Mouse (Mus musculus) MEL (cell line): ENCODE measurements around the gene Usp29. TPM values are rescaled to one million over a fixed set of nuclear protein-coding genes. Genes with fewer than 3 reads are reported as not detected.

Source experiments
- DNase-seq: peaks from one replicate; pipeline ENCODE4 v3.0.0; 2011; ENCODE audit warnings: low read depth, low spot score
- H3K27ac ChIP-seq: 2 replicates; pipeline ENCODE4 v1.5.1; 2012; ENCODE audit warnings: low read depth, mild to moderate bottlenecking, control low read depth, low read length, moderate library complexity; ENCODE audit not compliant: control insufficient read depth
- H3K27me3 ChIP-seq, 2 experiments: fragments of 150-350 bp in 1 of 2; sonication (generic) in 1 of 2; 2 replicates each; pipeline ENCODE4 v1.6.1; 2012; ENCODE audit warnings: low read length in 2 of 2, mild to moderate bottlenecking in 2 of 2, improper control_type of control experiment in 1 of 2, moderate library complexity in 1 of 2; ENCODE audit not compliant: insufficient read depth in 2 of 2, control insufficient read depth in 1 of 2
- H3K36me3 ChIP-seq, 2 experiments: 2 replicates each; pipeline ENCODE4 v1.6.1; 2012 to 2014; ENCODE audit warnings: low read length in 2 of 2, improper control_type of control experiment in 1 of 2, inconsistent platforms in 1 of 2, mild to moderate bottlenecking in 1 of 2; ENCODE audit not compliant: insufficient read depth in 2 of 2, control insufficient read depth in 1 of 2
- H3K4me1 ChIP-seq, 2 experiments: fragments of 150-350 bp in 1 of 2; sonication (generic) in 1 of 2; 2 replicates each; pipeline ENCODE4 v1.6.1; 2012; ENCODE audit warnings: low read length in 2 of 2, improper control_type of control experiment in 1 of 2, mild to moderate bottlenecking in 1 of 2; ENCODE audit not compliant: insufficient read depth in 2 of 2, control insufficient read depth in 1 of 2
- H3K4me3 ChIP-seq, 2 experiments: fragments of 150-350 bp in 1 of 2; sonication (generic) in 1 of 2; 2 replicates each; pipeline ENCODE4 v1.5.1; 2012; ENCODE audit warnings: low read depth in 2 of 2, low read length in 2 of 2, mild to moderate bottlenecking in 2 of 2, moderate library complexity in 2 of 2, control low read depth in 1 of 2, improper control_type of control experiment in 1 of 2; ENCODE audit not compliant: control insufficient read depth in 1 of 2, insufficient read depth in 1 of 2
- H3K79me2 ChIP-seq: 2 replicates; pipeline ENCODE4 v1.6.1; 2012; ENCODE audit warnings: mild to moderate bottlenecking, low read length, moderate library complexity; ENCODE audit not compliant: control insufficient read depth, poor library complexity, insufficient read depth
- H3K9ac ChIP-seq: 2 replicates; pipeline ENCODE4 v1.6.1; 2012; ENCODE audit warnings: low read depth, mild to moderate bottlenecking, control low read depth, low read length, moderate library complexity; ENCODE audit not compliant: control insufficient read depth, poor library complexity, severe bottlenecking
- H3K9me3 ChIP-seq: fragments of 150-350 bp; sonication (generic); replicated peaks from 2 replicates; pipeline ENCODE4 v1.6.1; 2012; ENCODE audit warnings: mild to moderate bottlenecking, low read length, improper control_type of control experiment, moderate library complexity; ENCODE audit not compliant: insufficient read depth
- BHLHE40 ChIP-seq: IDR thresholded peaks from 2 replicates; pipeline ENCODE4 v1.6.1; 2012; ENCODE audit warnings: low read depth, mild to moderate bottlenecking, inconsistent platforms, low read length, improper control_type of control experiment, borderline replicate concordance
- CHD1 ChIP-seq: IDR thresholded peaks from 2 replicates; pipeline ENCODE4 v1.6.1; 2012; ENCODE audit warnings: low read depth, mild to moderate bottlenecking, inconsistent platforms, low read length, improper control_type of control experiment
- CHD2 ChIP-seq: IDR thresholded peaks from 2 replicates; pipeline ENCODE4 v1.6.1; 2011; ENCODE audit warnings: low read length, improper control_type of control experiment
- CTCF ChIP-seq, 3 experiments: IDR thresholded peaks in 2 of 3; conservative IDR thresholded peaks in 1 of 3; 2 replicates each; pipeline ENCODE4 v1.5.1; 2011 to 2012; ENCODE audit warnings: low read length in 3 of 3, low read depth in 2 of 3, mild to moderate bottlenecking in 2 of 3, improper control_type of control experiment in 1 of 3, inconsistent platforms in 1 of 3, mixed read lengths in 1 of 3, moderate library complexity in 1 of 3; ENCODE audit not compliant: control insufficient read depth in 1 of 3, insufficient read depth in 1 of 3, poor library complexity in 1 of 3, severe bottlenecking in 1 of 3
- E2F4 ChIP-seq: IDR thresholded peaks from 2 replicates; pipeline ENCODE4 v1.6.1; 2011; ENCODE audit warnings: low read depth, low read length, improper control_type of control experiment, borderline replicate concordance
- ELF1 ChIP-seq: IDR thresholded peaks from 2 replicates; pipeline ENCODE4 v1.6.1; 2014; ENCODE audit warnings: low read depth, mild to moderate bottlenecking, inconsistent platforms, low read length, improper control_type of control experiment, moderate library complexity
- ETS1 ChIP-seq: IDR thresholded peaks from 2 replicates; pipeline ENCODE4 v1.6.1; 2012; ENCODE audit warnings: low read depth, mild to moderate bottlenecking, inconsistent platforms, low read length, improper control_type of control experiment, moderate library complexity
- GABPA ChIP-seq: IDR thresholded peaks from 2 replicates; pipeline ENCODE4 v1.6.1; 2012; ENCODE audit warnings: low read depth, mild to moderate bottlenecking, inconsistent platforms, low read length, improper control_type of control experiment, moderate library complexity
- GATA1 ChIP-seq: IDR thresholded peaks from 2 replicates; pipeline ENCODE4 v1.6.1; 2011; ENCODE audit warnings: low read depth, low read length, improper control_type of control experiment
- KAT2A ChIP-seq: conservative IDR thresholded peaks from 2 replicates; pipeline ENCODE4 v1.6.1; 2012; ENCODE audit warnings: low read depth, low read length, improper control_type of control experiment, inconsistent platforms
- MAX ChIP-seq: IDR thresholded peaks from 2 replicates; pipeline ENCODE4 v1.6.1; 2011; ENCODE audit warnings: low read length, improper control_type of control experiment
- MAZ ChIP-seq: IDR thresholded peaks from 2 replicates; pipeline ENCODE4 v1.6.1; 2012; ENCODE audit warnings: low read depth, mild to moderate bottlenecking, inconsistent platforms, low read length, improper control_type of control experiment
- MEF2A ChIP-seq: IDR thresholded peaks from 2 replicates; pipeline ENCODE4 v1.6.1; 2014; ENCODE audit warnings: low read depth, mild to moderate bottlenecking, inconsistent platforms, low read length, improper control_type of control experiment; ENCODE audit not compliant: poor library complexity, insufficient replicate concordance, severe bottlenecking; ENCODE audit errors: extremely low read depth
- MYC ChIP-seq: IDR thresholded peaks from 2 replicates; pipeline ENCODE4 v1.6.1; 2011; ENCODE audit warnings: low read depth, mild to moderate bottlenecking, low read length, improper control_type of control experiment, moderate library complexity
- NELFE ChIP-seq: IDR thresholded peaks from 2 replicates; pipeline ENCODE4 v1.6.1; 2011; ENCODE audit warnings: low read depth, low read length, improper control_type of control experiment
- NRF1 ChIP-seq: IDR thresholded peaks from 2 replicates; pipeline ENCODE4 v1.6.1; 2014; ENCODE audit warnings: low read depth, mild to moderate bottlenecking, inconsistent platforms, low read length, improper control_type of control experiment, moderate library complexity; ENCODE audit not compliant: poor library complexity, insufficient read depth, severe bottlenecking
- POLR2A ChIP-seq, 2 experiments: IDR thresholded peaks; 2 replicates each; pipeline ENCODE4 v1.6.1; 2011 to 2012; ENCODE audit warnings: low read length in 2 of 2, mild to moderate bottlenecking in 2 of 2, control low read depth in 1 of 2, improper control_type of control experiment in 1 of 2, low read depth in 1 of 2, moderate library complexity in 1 of 2; ENCODE audit not compliant: control insufficient read depth in 1 of 2, insufficient read depth in 1 of 2, poor library complexity in 1 of 2
- RAD21 ChIP-seq: IDR thresholded peaks from 2 replicates; pipeline ENCODE4 v1.6.1; 2011; ENCODE audit warnings: mild to moderate bottlenecking, low read depth, low read length, improper control_type of control experiment
- RCOR1 ChIP-seq: IDR thresholded peaks from 2 replicates; pipeline ENCODE4 v1.6.1; 2012; ENCODE audit warnings: low read depth, mild to moderate bottlenecking, inconsistent platforms, low read length, improper control_type of control experiment
- SIN3A ChIP-seq: IDR thresholded peaks from 2 replicates; pipeline ENCODE4 v1.6.1; 2012; ENCODE audit warnings: low read length, improper control_type of control experiment, inconsistent platforms
- SMC3 ChIP-seq: IDR thresholded peaks from 2 replicates; pipeline ENCODE4 v1.6.1; 2011; ENCODE audit warnings: low read depth, low read length, improper control_type of control experiment
- TBP ChIP-seq: IDR thresholded peaks from 2 replicates; pipeline ENCODE4 v1.8.0; 2011; ENCODE audit warnings: low read depth, low read length, improper control_type of control experiment
- UBTF ChIP-seq: IDR thresholded peaks from 2 replicates; pipeline ENCODE4 v1.6.1; 2012; ENCODE audit warnings: low read depth, mild to moderate bottlenecking, inconsistent platforms, low read length, improper control_type of control experiment, moderate library complexity, borderline replicate concordance; ENCODE audit not compliant: insufficient read depth
- USF1 ChIP-seq: IDR thresholded peaks from 2 replicates; pipeline ENCODE4 v1.6.1; 2014; ENCODE audit warnings: low read depth, mild to moderate bottlenecking, inconsistent platforms, low read length, improper control_type of control experiment, moderate library complexity
- USF2 ChIP-seq, 2 experiments: IDR thresholded peaks; 2 replicates each; pipeline ENCODE4 v1.6.1; 2011 to 2012; ENCODE audit warnings: improper control_type of control experiment in 2 of 2, low read length in 2 of 2, borderline replicate concordance in 1 of 2, inconsistent platforms in 1 of 2, low read depth in 1 of 2, mild to moderate bottlenecking in 1 of 2; ENCODE audit not compliant: insufficient read depth in 1 of 2
- ZKSCAN1 ChIP-seq: IDR thresholded peaks from 2 replicates; pipeline ENCODE4 v1.6.1; 2012; ENCODE audit warnings: low read depth, mild to moderate bottlenecking, inconsistent platforms, low read length, improper control_type of control experiment, moderate library complexity
- polyA plus RNA-seq, 2 experiments: library from polyadenylated mRNA; stranded (reverse) in 1 of 2; unstranded in 1 of 2; fragments of >175 nt in 1 of 2; fragments of >200 nt in 1 of 2; gene quantifications; 2 replicates each; pipeline versions ENCODE4 v1.2.1 to v1.2.4; 2012; ENCODE audit warnings: low replicate concordance in 2 of 2, low read depth in 1 of 2; ENCODE audit not compliant: insufficient read length in 2 of 2, insufficient read depth in 1 of 2, missing spikeins in 1 of 2
- total RNA-seq: library from RNA; depleted of rRNA; stranded (reverse); fragments of 300-350 nt; gene quantifications from 2 replicates; pipeline ENCODE4 v1.2.3, GENCODE M21; 2012

The Usp29 gene
- total and polyA plus RNA-seq, 3 experiments = not detected

DNA sequence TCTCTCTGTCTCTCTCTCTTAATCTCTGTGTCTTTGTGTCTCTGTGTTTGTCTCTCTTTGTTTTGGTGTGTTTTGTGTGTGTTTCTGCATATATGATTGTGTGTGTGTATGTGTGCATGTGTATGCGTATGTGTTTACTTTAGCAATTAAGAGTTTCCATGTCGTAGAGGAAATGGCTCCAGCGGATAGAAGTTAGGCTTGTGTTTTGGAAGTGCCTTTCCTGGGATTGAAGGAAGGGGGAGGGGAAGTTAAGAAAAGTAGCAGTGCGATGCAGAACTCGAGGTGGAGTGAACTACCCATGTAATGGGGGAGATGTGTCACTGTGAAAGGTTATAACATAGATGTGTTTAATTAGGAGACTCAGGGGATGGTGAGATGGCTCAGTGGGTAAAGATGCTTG is 48.8 kb downstream of the Usp29 start:
- Histone ChIP-seq H3K27me3 (no peaks in the 10 kb centered on the region), H3K9ac (no peak overlapping the region), H3K4me3 (no peak overlapping the region)
- TF ChIP-seq USF1 (no peak), CTCF (IDR thresholded peaks at IDR 0.05 in 2 of 3, conservative IDR thresholded peaks at IDR 0.05 in 1 of 3; ENCODE audit: control insufficient read depth in 1 of 3, insufficient read depth in 1 of 3, low read depth in 2 of 3, low read length in 3 of 3, poor library complexity in 1 of 3, severe bottlenecking in 1 of 3) (no peak), BHLHE40 (no peak), KAT2A (no peak), POLR2A (IDR thresholded peaks at IDR 0.05; ENCODE audit: control insufficient read depth in 1 of 2, insufficient read depth in 1 of 2, low read depth in 1 of 2, low read length in 2 of 2, poor library complexity in 1 of 2) (no peak), RAD21 (no peak), RCOR1 (no peak), CHD2 (no peak), ELF1 (no peak), NRF1 (no peak), CHD1 (no peak), NELFE (no peak), ZKSCAN1 (no peak), E2F4 (no peak), MAZ (no peak)
- TF ChIP-seq, all 39 proteins: peak for 0
- H3K27ac ChIP-seq = no peak overlapping the region
- H3K36me3 ChIP-seq = no peaks in the 10 kb centered on the region
- no peak for DNase-seq
- H3K79me2 ChIP-seq = no peaks in the 10 kb centered on the region
- no peaks in the 10 kb centered on the region for H3K4me1 ChIP-seq
- H3K9me3 ChIP-seq = no peaks in the 10 kb centered on the region

- H3K9ac ChIP-seq = no peak overlapping the region
- DNase-seq = no peak
- no peaks in the 10 kb centered on the region for H3K36me3 ChIP-seq
- no peaks in the 10 kb centered on the region for H3K27me3 ChIP-seq
- H3K4me1 ChIP-seq = no peaks in the 10 kb centered on the region
- no peak overlapping the region for H3K4me3 ChIP-seq
- H3K79me2 ChIP-seq = no peaks in the 10 kb centered on the region
- TF ChIP-seq MAZ (no peak), MYC (no peak), TBP (no peak), GATA1 (no peak), SMC3 (no peak), CHD1 (no peak), GABPA (no peak), NRF1 (no peak), POLR2A (IDR thresholded peaks at IDR 0.05; ENCODE audit: control insufficient read depth in 1 of 2, insufficient read depth in 1 of 2, low read depth in 1 of 2, low read length in 2 of 2, poor library complexity in 1 of 2) (no peak), MAX (no peak), CTCF (IDR thresholded peaks at IDR 0.05 in 2 of 3, conservative IDR thresholded peaks at IDR 0.05 in 1 of 3; ENCODE audit: control insufficient read depth in 1 of 3, insufficient read depth in 1 of 3, low read depth in 2 of 3, low read length in 3 of 3, poor library complexity in 1 of 3, severe bottlenecking in 1 of 3) (no peak), ETS1 (no peak), USF2 (IDR thresholded peaks at IDR 0.05; ENCODE audit: borderline replicate concordance in 1 of 2, insufficient read depth in 1 of 2, low read depth in 1 of 2, low read length in 2 of 2) (no peak), UBTF (no peak), MEF2A (no peak), SIN3A (no peak)
- H3K9me3 ChIP-seq = no peaks in the 10 kb centered on the region
- H3K27ac ChIP-seq = no peak overlapping the region
These were observed 51.2 kb downstream of the Usp29 start for GRCm38 (mm10) chr7:6781541-6781940.
